25 mouse cellular contexts compared by ENCODE assay signal in genomic region chr11:21351296-21351695, GRCm38 (mm10). TPM values are rescaled to one million over a fixed set of nuclear protein-coding genes. Genes with fewer than 3 reads are reported as not detected.
DNase-seq lines count a peak whose midpoint lies in the region; ATAC-seq and TF ChIP-seq lines count a peak whose summit lies in the region.
"Had no signal": no experiment of that assay in that cellular context is flagged by ENCODE, and none has a peak within 500 bp of the region (broad histone marks: within the 10 kb centered on the region; RNA-seq: fewer than 3 reads in every experiment).

No protein-coding gene starts in this region.

- H3K36me3 ChIP-seq in kidney, adult 2 months (ENCODE audit: control insufficient read depth, insufficient read depth, low read length) = peaks cover 2% of the 10 kb centered on the region; the same call in 1 of the 2 replicates
- peaks cover 10% of the 10 kb centered on the region; the same call in 1 of the 2 replicates for H3K36me3 ChIP-seq in kidney, embryonic 16.5 days (ENCODE audit: insufficient read depth, low read length)
- peaks cover 10% of the 10 kb centered on the region; the same call in 1 of the 2 replicates for H3K36me3 ChIP-seq in kidney, postnatal 0 days (ENCODE audit: insufficient read depth, low read length)
- peaks cover 31% of the 10 kb centered on the region for H3K36me3 ChIP-seq in liver, postnatal 0 days (replicated peaks; ENCODE audit: insufficient read depth, low read length)

- no peaks in the 10 kb centered on the region for H3K27me3 ChIP-seq in kidney, adult 2 months (replicated peaks; ENCODE audit: control insufficient read depth, insufficient read depth, low read length)
- no peaks in the 10 kb centered on the region for H3K27me3 ChIP-seq in kidney, embryonic 16.5 days (ENCODE audit: insufficient read depth, low read length)
- no peaks in the 10 kb centered on the region for H3K27me3 ChIP-seq in kidney, postnatal 0 days (ENCODE audit: insufficient read depth, low read length)
- no peaks in the 10 kb centered on the region for H3K27me3 ChIP-seq in liver, postnatal 0 days (ENCODE audit: insufficient read depth, low read length)
- H3K27me3 ChIP-seq: embryonic facial prominence, embryonic 12.5 days; heart, embryonic 13.5 days; hindbrain, embryonic 13.5 days; midbrain, embryonic 12.5 days; neural tube, embryonic 15.5 days had no signal

- no peaks in the 10 kb centered on the region; the same call in 1 of the 2 replicates for H3K4me1 ChIP-seq in kidney, adult 2 months (ENCODE audit: control insufficient read depth, insufficient read depth, low read length)
- H3K4me1 ChIP-seq in kidney, embryonic 16.5 days (ENCODE audit: insufficient read depth, low read length) = no peaks in the 10 kb centered on the region
- H3K4me1 ChIP-seq in kidney, postnatal 0 days (replicated peaks; ENCODE audit: insufficient read depth, low read length) = no peaks in the 10 kb centered on the region
- 0 out of 2 replicates have a peak, but pooled peaks cover 2% of the 10 kb centered on the region for H3K4me1 ChIP-seq in liver, postnatal 0 days (ENCODE audit: insufficient read depth)
- H3K4me1 ChIP-seq: embryonic facial prominence, embryonic 12.5 days; hindbrain, embryonic 13.5 days; limb, embryonic 10.5 days; midbrain, embryonic 12.5 days; neural tube, embryonic 15.5 days had no signal

- no peak overlapping the region for H3K4me2 ChIP-seq in kidney, embryonic 16.5 days (replicated peaks; ENCODE audit: low read depth, low read length)
- H3K4me2 ChIP-seq in kidney, postnatal 0 days (ENCODE audit: low read length) = no peak overlapping the region
- H3K4me2 ChIP-seq in liver, postnatal 0 days (ENCODE audit: low read depth, low read length) = no peak overlapping the region
- H3K4me2 ChIP-seq: embryonic facial prominence, embryonic 12.5 days; heart, embryonic 13.5 days; hindbrain, embryonic 13.5 days; midbrain, embryonic 12.5 days; neural tube, embryonic 15.5 days had no signal

- no peaks in the 10 kb centered on the region for H3K9me3 ChIP-seq in kidney, embryonic 16.5 days (ENCODE audit: low read length)
- H3K9me3 ChIP-seq in kidney, postnatal 0 days (replicated peaks; ENCODE audit: low read length) = no peaks in the 10 kb centered on the region
- H3K9me3 ChIP-seq in liver, postnatal 0 days (ENCODE audit: low read length) = no peaks in the 10 kb centered on the region
- H3K9me3 ChIP-seq: embryonic facial prominence, embryonic 12.5 days; heart, embryonic 13.5 days; hindbrain, embryonic 13.5 days; limb, embryonic 10.5 days; midbrain, embryonic 12.5 days; neural tube, embryonic 15.5 days had no signal

- WGBS in kidney, adult 2 months = 54% methylated on average over 7 of the region's 7 CpGs
- 74% methylated on average over 7 of the region's 7 CpGs for WGBS in kidney, embryonic 16.5 days
- 78% methylated on average over 7 of the region's 7 CpGs for WGBS in kidney, postnatal 0 days
- WGBS in liver, postnatal 0 days (ENCODE audit: insufficient replicate concordance) = 69% methylated on average over 7 of the region's 7 CpGs

- ATAC-seq in kidney, embryonic 16.5 days (ENCODE audit: low FRiP score, low TSS enrichment) = no peak
- ATAC-seq in kidney, postnatal 0 days (replicated peaks; ENCODE audit: low FRiP score, low read depth) = peak; percentile 65
- peak; percentile 65 for ATAC-seq in liver, postnatal 0 days
- no peak for ATAC-seq in megakaryocyte progenitor cell, adult 5-6 weeks (replicated peaks; ENCODE audit: poor library complexity)
- ATAC-seq: activated CD4-positive, CD25-positive, alpha-beta regulatory T cell, adult 4 months; forebrain, postnatal 0 days had no signal

- no peak for TF ChIP-seq POLR2A in kidney, adult 2 months (IDR thresholded peaks at IDR 0.05; ENCODE audit: low read depth, low read length)

- peak; percentile 43 for DNase-seq in gastrocnemius, adult 18-20 months (ENCODE audit: low spot score)
- DNase-seq in gastrocnemius, adult 8-10 months (ENCODE audit: low spot score in 2 of 2) = no peak
- DNase-seq in kidney, adult 2 months = peak; percentile 79
- no peak for DNase-seq in kidney, postnatal 0 days (ENCODE audit: low spot score)
- no peak for DNase-seq in liver, postnatal 0 days
- no peak for DNase-seq in cerebellum, postnatal 14 days
- DNase-seq: adrenal gland, adult 8-10 months; cerebellum, adult 11-12 months; cerebellum, postnatal 25 days; forebrain, postnatal 0 days; heart, adult 18-20 months; heart, postnatal 36 days; lung, adult 18-20 months; lung, postnatal 10 days; thymus, adult 18-20 months; thymus, postnatal 36 days had no signal

- no peak overlapping the region for H3K9ac ChIP-seq in kidney, embryonic 16.5 days (replicated peaks; ENCODE audit: low read length)
- H3K9ac ChIP-seq in kidney, postnatal 0 days (ENCODE audit: low read depth, low read length) = no peak overlapping the region
- H3K9ac ChIP-seq in liver, postnatal 0 days (replicated peaks) = no peak overlapping the region
- H3K9ac ChIP-seq: embryonic facial prominence, embryonic 12.5 days; forebrain, postnatal 0 days; heart, embryonic 13.5 days; hindbrain, embryonic 13.5 days; midbrain, embryonic 12.5 days; neural tube, embryonic 15.5 days had no signal

- H3K4me3 ChIP-seq in kidney, adult 2 months (ENCODE audit: insufficient read depth, low read depth, low read length) = no peak overlapping the region
- H3K4me3 ChIP-seq in kidney, embryonic 16.5 days (ENCODE audit: low read length) = no peak overlapping the region
- no peak overlapping the region for H3K4me3 ChIP-seq in kidney, postnatal 0 days (replicated peaks; ENCODE audit: low read depth, low read length)
- no peak overlapping the region for H3K4me3 ChIP-seq in liver, postnatal 0 days (ENCODE audit: low read depth, low read length)
- H3K4me3 ChIP-seq: embryonic facial prominence, embryonic 12.5 days; heart, embryonic 13.5 days; hindbrain, embryonic 13.5 days; limb, embryonic 10.5 days; midbrain, embryonic 12.5 days; neural tube, embryonic 15.5 days had no signal

- H3K27ac ChIP-seq in kidney, adult 2 months (ENCODE audit: insufficient read depth, low read depth, low read length) = no peak overlapping the region
- H3K27ac ChIP-seq in kidney, embryonic 16.5 days (ENCODE audit: low read length) = no peak overlapping the region
- no peak overlapping the region for H3K27ac ChIP-seq in kidney, postnatal 0 days
- no peak overlapping the region for H3K27ac ChIP-seq in liver, postnatal 0 days (ENCODE audit: low read depth)
- H3K27ac ChIP-seq: embryonic facial prominence, embryonic 12.5 days; heart, embryonic 13.5 days; hindbrain, embryonic 13.5 days; limb, embryonic 10.5 days; midbrain, embryonic 12.5 days; neural tube, embryonic 15.5 days had no signal

- no peak for TF ChIP-seq EP300 in liver, postnatal 0 days (IDR thresholded peaks at IDR 0.05; ENCODE audit: low read depth)

- TF ChIP-seq CTCF in kidney, adult 2 months (conservative IDR thresholded peaks at IDR 0.05; ENCODE audit: insufficient read depth, insufficient read length, low read depth, low read length) = no peak
- TF ChIP-seq CTCF in kidney, postnatal 0 days (IDR thresholded peaks at IDR 0.05; ENCODE audit: low read depth) = no peak
- no peak for TF ChIP-seq CTCF in liver, postnatal 0 days (IDR thresholded peaks at IDR 0.05; ENCODE audit: low read depth)

RNA-seq across cellular contexts. Expression of gene Ugp2, which starts 19.7 kb away (rescaled TPM):
- 100 to 1,000 TPM; 488 to 583 TPM for total RNA-seq in gastrocnemius, adult 18-20 months (2021)
- 100 to 1,000 TPM; 464 to 563 (median 508) TPM for total RNA-seq in gastrocnemius, adult 8-10 months (2022)
- 14.2 and 21.7 TPM in 2 replicates for polyA plus RNA-seq in kidney, adult 2 months (2012; rRNA removed)
- 77.9 and 84.8 TPM in 2 replicates for polyA plus RNA-seq in kidney, embryonic 16.5 days (2015; fragmentation: Nextera tagmentation; extraction: Ambion mirVana)
- 90.1 and 97.4 TPM in 2 replicates for polyA plus RNA-seq in kidney, postnatal 0 days (2015; fragmentation: Nextera tagmentation; extraction: Ambion mirVana)
- 88.1 and 92.9 TPM in 2 replicates for polyA plus RNA-seq in liver, postnatal 0 days (2015; fragmentation: Nextera tagmentation; extraction: Ambion mirVana)
- total RNA-seq in megakaryocyte progenitor cell, adult 5-6 weeks (2015) = 63.3 and 64.7 TPM in 2 replicates
- 55.0 and 72.3 TPM in 2 replicates for total RNA-seq in megakaryocyte progenitor cell, adult 5-6 weeks (2017)

Comparison
In these comparisons a context has a peak if more than half of its experiments do, and no peak if none do; other contexts are left out.
1. DNase-seq: peak in gastrocnemius, adult 18-20 months (single experiment) and kidney, adult 2 months (single experiment); none in gastrocnemius, adult 8-10 months (0 of 2), kidney, postnatal 0 days (single experiment), liver, postnatal 0 days (single experiment) and cerebellum, postnatal 14 days (0 of 2).
2. ATAC-seq: peak in kidney, postnatal 0 days (single experiment) and liver, postnatal 0 days (single experiment); none in kidney, embryonic 16.5 days (single experiment) and megakaryocyte progenitor cell, adult 5-6 weeks (single experiment).